Mouse (Mus musculus) midbrain, embryonic 11.5 days (tissue): ENCODE data around the gene Cenpi. TPM values are rescaled to one million over a fixed set of nuclear protein-coding genes. Genes with fewer than 3 reads are reported as not detected.

ENCODE experiments used
- ATAC-seq: fragments of 200-750 bp; cut with Nextera tagmentation; 2 replicates; pipeline ENCODE4 v1.8.0; 2017; ENCODE audit warnings: moderate TSS enrichment, moderate library complexity; ENCODE audit not compliant: low FRiP score
- DNase-seq: peaks from one replicate; pipeline ENCODE4 v3.0.0; 2015; ENCODE audit warnings: low spot score; ENCODE audit errors: missing footprints
- H3K27ac ChIP-seq: fragments of 300-500 bp; sonication (generic); 2 replicates; pipeline ENCODE4 v1.5.1; 2014; ENCODE audit warnings: low read depth, low read length
- H3K27me3 ChIP-seq: fragments of 300-500 bp; sonication (generic); 2 replicates; pipeline ENCODE4 v1.6.1; 2014; ENCODE audit warnings: mild to moderate bottlenecking, low read length, moderate library complexity, mixed read lengths; ENCODE audit not compliant: control insufficient read depth, insufficient read depth
- H3K36me3 ChIP-seq: fragments of 300-500 bp; sonication (generic); 2 replicates; pipeline ENCODE4 v1.6.1; 2014; ENCODE audit warnings: mild to moderate bottlenecking, low read length, moderate library complexity, mixed read lengths; ENCODE audit not compliant: control insufficient read depth, insufficient read depth
- H3K4me1 ChIP-seq: fragments of 300-500 bp; sonication (generic); 2 replicates; pipeline ENCODE4 v1.6.1; 2014; ENCODE audit warnings: low read length; ENCODE audit not compliant: control insufficient read depth, insufficient read depth
- H3K4me2 ChIP-seq: fragments of 300-500 bp; sonication (generic); 2 replicates; pipeline ENCODE4 v1.6.1; 2014; ENCODE audit warnings: mild to moderate bottlenecking, moderate library complexity
- H3K4me3 ChIP-seq: fragments of 300-500 bp; sonication (generic); 2 replicates; pipeline ENCODE4 v1.5.1; 2014; ENCODE audit warnings: low read depth, low read length
- H3K9ac ChIP-seq: fragments of 300-500 bp; sonication (generic); 2 replicates; pipeline ENCODE4 v1.6.1; 2014; ENCODE audit warnings: low read length
- H3K9me3 ChIP-seq: fragments of 300-500 bp; sonication (generic); 2 replicates; pipeline ENCODE4 v1.6.1; 2016; ENCODE audit warnings: low read length; ENCODE audit not compliant: control insufficient read depth
- WGBS: fragments of 180-500 bp; shearing (Covaris S2); extraction: QIAGEN DNeasy Blood & Tissue Kit; methylation state at CpG from one replicate; pipeline ENCODE4 v1.1.7; 2014; 5-methylcytosine and 5-hydroxymethylcytosine counted together
- polyA plus RNA-seq: library from polyadenylated mRNA; unstranded; fragments of >200 nt; fragmentation: Nextera tagmentation; extraction: Ambion mirVana; gene quantifications from 2 replicates; pipeline ENCODE4 v1.2.1, GENCODE M21; 2014

The Cenpi gene
- polyA plus RNA-seq, 1 experiment from 2014 or later: 27.7 TPM

DNA sequence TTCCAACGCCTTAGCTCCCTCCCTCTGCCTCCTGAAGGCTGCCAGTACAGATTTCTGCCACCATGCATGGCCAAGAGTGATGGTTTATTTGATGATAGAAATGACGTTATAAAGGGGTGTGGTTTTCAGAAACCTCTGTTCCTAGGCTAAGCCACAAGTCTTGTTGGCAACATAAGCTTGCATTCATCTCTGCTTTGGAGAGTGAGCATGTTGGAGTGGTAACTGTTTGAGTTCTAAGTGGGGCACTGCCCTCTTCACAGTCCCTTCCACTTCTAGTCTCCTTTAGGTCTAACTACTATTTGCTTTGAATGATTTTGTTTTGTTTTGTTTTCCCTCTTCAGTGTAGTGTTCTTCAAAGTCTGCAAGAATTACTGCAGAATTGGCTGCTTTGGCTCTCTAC is 34.9 kb downstream of the Cenpi start:
- Histone ChIP-seq H3K9me3 (no peaks in the 10 kb centered on the region), H3K27me3 (no peaks in the 10 kb centered on the region), H3K4me2 (no peak overlapping the region), H3K36me3 (no peaks in the 10 kb centered on the region), H3K4me3 (no peak overlapping the region), H3K4me1 (no peaks in the 10 kb centered on the region), H3K27ac (no peak overlapping the region), H3K9ac (no peak overlapping the region)
- no peak for ATAC-seq
- no peak for DNase-seq
- 80% methylated on average over 2 of the region's 2 CpGs for WGBS

DNA sequence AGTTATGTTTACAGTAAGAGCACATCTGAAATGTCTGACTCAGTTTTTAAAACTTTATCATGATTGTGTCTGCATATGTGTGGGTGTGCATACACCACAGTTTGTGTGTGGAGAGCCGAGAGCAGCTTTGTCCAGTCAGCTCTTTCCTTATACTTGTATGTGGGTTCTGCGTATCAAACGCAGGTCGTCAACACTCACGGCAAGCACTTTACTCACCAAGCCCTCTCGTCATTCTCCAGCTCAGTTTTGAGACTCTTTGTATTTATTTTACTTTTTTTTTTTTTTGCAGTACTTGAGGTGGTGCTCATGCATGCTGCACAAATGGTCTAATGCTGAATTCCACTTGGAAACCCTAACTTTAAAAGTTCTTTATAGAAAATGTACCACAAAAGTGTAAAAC is 42.3 kb downstream of the Cenpi start:
- no peaks in the 10 kb centered on the region for H3K9me3 ChIP-seq
- 93% methylated on average over 6 of the region's 6 CpGs for WGBS
- H3K4me2 ChIP-seq: no peak overlapping the region
- no peaks in the 10 kb centered on the region for H3K4me1 ChIP-seq
- no peak overlapping the region for H3K27ac ChIP-seq
- ATAC-seq (no peak), DNase-seq (no peak)
- H3K27me3 ChIP-seq: no peaks in the 10 kb centered on the region
- no peaks in the 10 kb centered on the region for H3K36me3 ChIP-seq
- no peak overlapping the region for H3K9ac ChIP-seq
- H3K4me3 ChIP-seq: no peak overlapping the region

DNA sequence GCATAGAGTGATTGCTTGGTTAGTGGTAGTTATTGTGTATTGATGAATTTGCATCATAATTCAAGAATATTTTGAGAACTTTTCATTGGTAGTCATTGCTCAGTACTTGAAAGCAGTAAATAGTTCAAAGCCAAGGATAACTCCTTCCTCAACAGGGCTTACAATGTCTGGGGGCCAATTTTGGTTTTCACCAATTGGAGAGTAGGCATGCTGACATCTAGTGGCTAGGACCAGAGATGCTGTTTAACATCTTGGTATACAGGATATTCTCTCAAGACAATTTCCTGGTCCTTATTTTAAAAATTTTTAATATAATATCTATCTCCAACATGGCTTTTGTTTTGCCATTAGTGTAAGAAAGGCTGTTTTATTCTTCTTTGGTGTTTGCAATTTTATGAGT is 46.0 kb downstream of the Cenpi start:
- H3K27ac ChIP-seq: no peak overlapping the region
- ATAC-seq: no peak
- no peak overlapping the region for H3K4me2 ChIP-seq
- no peak for DNase-seq
- no peak overlapping the region for H3K9ac ChIP-seq
- no peak overlapping the region for H3K4me3 ChIP-seq
- no peaks in the 10 kb centered on the region for H3K4me1 ChIP-seq
- H3K36me3 ChIP-seq: no peaks in the 10 kb centered on the region
- H3K27me3 ChIP-seq: no peaks in the 10 kb centered on the region
- H3K9me3 ChIP-seq: no peaks in the 10 kb centered on the region

DNA sequence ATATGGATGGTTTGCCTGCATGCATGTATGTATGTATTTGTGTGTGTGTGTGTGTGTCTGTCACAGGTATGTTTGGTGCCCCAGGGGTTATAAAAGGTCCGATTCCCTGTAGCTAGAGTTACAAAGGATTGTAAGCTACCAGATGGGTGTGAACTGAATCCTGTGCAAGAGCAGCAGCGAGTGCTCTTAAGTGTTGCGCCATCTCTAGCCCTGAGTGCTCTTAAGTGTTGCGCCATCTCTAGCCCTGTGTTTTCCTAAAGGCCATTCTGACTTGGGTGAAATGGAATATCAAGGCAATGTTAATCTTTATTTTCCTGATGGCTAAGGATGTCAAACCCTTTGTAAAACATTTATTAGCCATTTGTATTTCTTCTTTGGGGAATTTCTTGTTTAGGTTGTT is 51.5 kb downstream of the Cenpi start:
- Histone ChIP-seq H3K4me1 (no peaks in the 10 kb centered on the region), H3K27ac (no peak overlapping the region), H3K9ac (no peak overlapping the region), H3K9me3 (no peaks in the 10 kb centered on the region), H3K4me3 (no peak overlapping the region), H3K4me2 (no peak overlapping the region), H3K27me3 (no peaks in the 10 kb centered on the region), H3K36me3 (no peaks in the 10 kb centered on the region)
- DNase-seq: no peak
- ATAC-seq: no peak
- WGBS: 84% methylated on average over 4 of the region's 4 CpGs

DNA sequence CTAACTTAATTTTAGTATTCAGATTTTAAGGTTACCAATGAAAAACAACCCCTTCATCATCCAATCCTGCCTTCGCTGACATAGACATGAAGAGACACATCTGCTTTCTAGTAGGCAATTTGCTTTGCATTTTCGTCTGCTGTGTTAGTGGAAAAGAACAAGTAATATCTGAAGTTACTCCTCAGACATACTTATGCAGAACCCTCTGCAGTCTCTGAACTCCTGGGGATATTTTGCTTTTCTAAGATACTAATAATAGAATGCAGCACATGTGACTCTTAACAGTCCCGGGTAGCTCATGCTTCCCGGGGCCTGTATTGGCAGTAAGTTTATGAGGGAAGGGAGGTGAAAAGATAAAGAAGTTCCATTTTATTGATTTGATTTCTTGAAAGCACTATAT is 54.3 kb downstream of the Cenpi start:
- DNase-seq: no peak
- Histone ChIP-seq H3K36me3 (no peaks in the 10 kb centered on the region), H3K27ac (no peak overlapping the region), H3K4me1 (no peaks in the 10 kb centered on the region), H3K27me3 (no peaks in the 10 kb centered on the region), H3K4me2 (no peak overlapping the region), H3K9me3 (no peaks in the 10 kb centered on the region), H3K4me3 (no peak overlapping the region), H3K9ac (no peak overlapping the region)
- 92% methylated on average over 4 of the region's 4 CpGs for WGBS
- no peak for ATAC-seq

DNA sequence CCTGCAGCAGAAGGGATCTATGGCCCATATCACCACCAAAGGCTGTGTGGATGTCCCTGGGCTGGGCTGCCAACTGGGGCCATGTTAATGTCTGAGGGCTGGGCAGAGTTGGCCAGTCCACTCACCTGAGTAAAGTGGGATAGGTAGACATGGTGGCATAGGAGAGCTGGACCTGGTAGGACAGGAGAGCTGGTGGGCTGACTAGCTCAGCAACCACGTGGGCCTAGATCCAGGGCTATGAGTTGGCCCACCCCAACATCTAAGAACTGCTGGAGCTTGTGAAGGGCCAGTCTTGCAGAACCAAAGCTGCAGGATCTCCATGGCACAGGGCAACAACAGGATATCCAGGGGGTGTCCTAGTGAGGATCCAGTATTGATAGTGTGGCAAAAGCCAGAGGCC is 57.5 kb downstream of the Cenpi start:
- H3K27me3 ChIP-seq: no peaks in the 10 kb centered on the region
- ATAC-seq: no peak
- DNase-seq: no peak
- H3K9me3 ChIP-seq: no peaks in the 10 kb centered on the region
- H3K27ac ChIP-seq: no peak overlapping the region
- no peak overlapping the region for H3K9ac ChIP-seq
- 82% methylated on average over 1 of the region's 1 CpGs for WGBS
- no peak overlapping the region for H3K4me2 ChIP-seq
- H3K4me1 ChIP-seq: no peaks in the 10 kb centered on the region
- no peaks in the 10 kb centered on the region for H3K36me3 ChIP-seq
- H3K4me3 ChIP-seq: no peak overlapping the region

DNA sequence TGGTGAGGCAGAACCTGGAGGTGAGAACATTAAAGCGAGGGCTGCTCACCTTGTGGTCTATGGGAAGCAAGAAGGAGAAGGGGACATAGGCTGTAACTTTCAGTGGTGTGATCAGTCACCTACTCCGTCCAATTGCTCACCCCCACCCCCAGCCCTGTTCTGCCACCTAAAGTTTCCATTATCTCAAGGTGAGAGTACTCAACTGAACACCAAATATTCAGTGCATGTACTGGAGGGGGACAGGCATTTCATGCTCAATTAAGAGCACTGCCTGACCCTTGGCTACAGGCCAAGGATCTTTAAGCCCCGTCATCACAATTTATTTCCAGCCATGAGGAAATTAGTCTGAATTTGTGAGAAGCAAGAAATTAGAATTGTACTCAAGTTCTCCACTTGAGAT is 58.7 kb downstream of the Cenpi start:
- Histone ChIP-seq H3K4me2 (no peak overlapping the region), H3K27ac (no peak overlapping the region), H3K36me3 (no peaks in the 10 kb centered on the region), H3K9ac (no peak overlapping the region), H3K27me3 (no peaks in the 10 kb centered on the region), H3K4me1 (no peaks in the 10 kb centered on the region), H3K9me3 (no peaks in the 10 kb centered on the region), H3K4me3 (no peak overlapping the region)
- ATAC-seq (no peak), DNase-seq (no peak)
- WGBS: 89% methylated on average over 3 of the region's 3 CpGs

DNA sequence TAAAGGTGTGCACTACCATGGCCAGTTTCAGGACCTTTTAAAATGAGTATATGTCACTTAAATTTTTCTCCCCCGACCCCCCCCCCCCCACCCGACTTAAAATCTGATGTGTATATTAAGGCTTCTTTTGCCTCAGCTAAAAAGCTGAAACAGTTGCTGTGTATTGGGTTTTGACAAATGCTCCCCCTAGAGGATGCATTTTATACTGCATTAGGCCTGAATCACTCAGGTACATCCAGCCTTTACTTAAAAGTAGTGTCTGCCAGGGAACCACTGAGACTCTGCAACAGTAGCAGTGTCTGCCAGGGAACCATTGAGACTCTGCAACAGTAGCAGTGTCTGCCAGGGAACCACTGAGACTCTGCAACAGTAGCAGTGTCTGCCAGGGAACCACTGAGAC is 63.4 kb downstream of the Cenpi start:
- DNase-seq (no peak), ATAC-seq (no peak)
- H3K4me1 ChIP-seq: no peaks in the 10 kb centered on the region
- H3K27me3 ChIP-seq: no peaks in the 10 kb centered on the region
- no peak overlapping the region for H3K4me2 ChIP-seq
- no peaks in the 10 kb centered on the region for H3K36me3 ChIP-seq
- H3K9me3 ChIP-seq: no peaks in the 10 kb centered on the region
- H3K9ac ChIP-seq: no peak overlapping the region
- H3K4me3 ChIP-seq: no peak overlapping the region
- no peak overlapping the region for H3K27ac ChIP-seq
- 14% methylated on average over 2 of the region's 2 CpGs for WGBS

DNA sequence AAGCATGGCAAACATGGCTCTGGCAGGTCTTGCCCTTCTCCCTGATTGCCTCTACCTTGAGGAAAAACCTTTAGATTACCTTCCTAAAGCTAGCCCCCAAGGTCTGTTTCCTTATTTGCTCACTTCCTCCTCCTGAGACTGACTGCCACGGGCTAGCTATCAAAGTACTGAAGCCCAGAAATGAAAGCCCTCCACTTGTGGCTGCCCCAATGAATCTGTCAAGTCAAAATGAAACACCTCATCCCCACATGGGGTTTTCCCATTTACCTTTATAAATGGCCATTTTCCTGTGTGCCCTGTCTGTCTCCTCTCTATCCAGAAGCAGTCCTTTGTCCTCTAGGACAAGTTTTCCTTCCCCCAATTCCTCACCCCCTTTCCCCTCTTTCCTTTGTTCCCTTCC is 66.3 kb downstream of the Cenpi start:
- no peaks in the 10 kb centered on the region for H3K4me1 ChIP-seq
- no peak overlapping the region for H3K9ac ChIP-seq
- no peak for DNase-seq
- no peaks in the 10 kb centered on the region for H3K9me3 ChIP-seq
- no peak overlapping the region for H3K4me3 ChIP-seq
- no peaks in the 10 kb centered on the region for H3K36me3 ChIP-seq
- 73% methylated on average over 1 of the region's 1 CpGs for WGBS
- H3K27ac ChIP-seq: no peak overlapping the region
- no peaks in the 10 kb centered on the region for H3K27me3 ChIP-seq
- no peak for ATAC-seq
- H3K4me2 ChIP-seq: no peak overlapping the region

DNA sequence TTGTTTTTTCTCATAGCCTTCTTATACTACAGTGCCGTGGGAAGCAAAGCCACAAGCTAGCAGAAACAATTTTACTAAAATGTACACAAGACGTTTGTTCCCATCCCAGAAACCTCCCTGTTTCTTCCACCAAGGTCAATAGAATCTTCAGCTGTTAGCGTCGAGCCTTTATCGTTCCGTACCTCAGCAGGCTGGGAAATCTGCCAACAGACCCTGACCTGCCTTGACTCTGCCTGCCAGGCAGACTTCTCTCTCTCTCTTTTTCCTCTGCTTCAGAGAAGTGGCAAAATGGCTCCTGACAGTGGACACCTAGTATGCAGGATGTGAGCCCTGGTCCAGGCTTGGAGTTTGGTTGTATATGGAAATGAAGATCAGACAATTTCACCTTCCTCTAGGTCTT is 77.0 kb downstream of the Cenpi start:
- Histone ChIP-seq H3K9me3 (no peaks in the 10 kb centered on the region), H3K36me3 (no peaks in the 10 kb centered on the region), H3K27me3 (no peaks in the 10 kb centered on the region; the same call in 1 of the 2 replicates), H3K27ac (no peak overlapping the region), H3K4me2 (no peak overlapping the region), H3K4me1 (no peaks in the 10 kb centered on the region), H3K4me3 (no peak overlapping the region), H3K9ac (no peak overlapping the region)
- no peak for ATAC-seq
- 86% methylated on average over 6 of the region's 6 CpGs for WGBS
- no peak for DNase-seq
